Mouse (Mus musculus): ENCODE measurements at regions not wholly inside any gene's neighbourhood (a gene's known extent, or its start where the extent isn't known, plus 50 kb on each side); places are given as distances from the start of the nearest gene placed in this dataset.

- H3K4me3 ChIP-seq (replicated peaks): no peak overlapping the region
- H3K36me3 ChIP-seq (replicated peaks): no peaks in the 10 kb centered on the region
- H3K4me2 ChIP-seq: no peak overlapping the region
- no peak for ATAC-seq (ENCODE audit: low FRiP score)
- H3K27me3 ChIP-seq: no peaks in the 10 kb centered on the region
- H3K27ac ChIP-seq: no peak overlapping the region
- WGBS: 75% methylated on average over 6 of the region's 6 CpGs
- H3K9me3 ChIP-seq: no peaks in the 10 kb centered on the region
- peaks cover under 1% of the 10 kb centered on the region; the same call in 1 of the 2 replicates for H3K4me1 ChIP-seq
- no peak overlapping the region for H3K9ac ChIP-seq
Observed at GRCm38 (mm10) chr1:71880480-71880879, 227.5 kb upstream of the Fn1 start.

- H3K9me3 ChIP-seq: no peaks in the 10 kb centered on the region
- ATAC-seq (ENCODE audit: low FRiP score): no peak
- WGBS: 79% methylated on average over 9 of the region's 9 CpGs
- no peak overlapping the region for H3K4me3 ChIP-seq (replicated peaks)
- H3K4me2 ChIP-seq: no peak overlapping the region
- no peaks in the 10 kb centered on the region for H3K27me3 ChIP-seq
- H3K27ac ChIP-seq: no peak overlapping the region
- no peaks in the 10 kb centered on the region for H3K36me3 ChIP-seq (replicated peaks)
- H3K9ac ChIP-seq: no peak overlapping the region
- no peaks in the 10 kb centered on the region for H3K4me1 ChIP-seq
Observed at GRCm38 (mm10) chr1:71876712-71877401, 223.9 kb upstream of the Fn1 start.

GRCm38 (mm10) chr1:71874037-71874436, 221.0 kb upstream of the Fn1 start:
- no peaks in the 10 kb centered on the region for H3K36me3 ChIP-seq (replicated peaks)
- H3K27me3 ChIP-seq: no peaks in the 10 kb centered on the region
- no peak overlapping the region for H3K4me2 ChIP-seq
- no peaks in the 10 kb centered on the region for H3K9me3 ChIP-seq
- no peak for ATAC-seq (ENCODE audit: low FRiP score)
- no peak overlapping the region for H3K27ac ChIP-seq
- no peak overlapping the region for H3K9ac ChIP-seq
- H3K4me3 ChIP-seq (replicated peaks): no peak overlapping the region
- WGBS: 92% methylated on average over 2 of the region's 2 CpGs
- H3K4me1 ChIP-seq: no peaks in the 10 kb centered on the region

GRCm38 (mm10) chr1:71865670-71866069, 212.7 kb upstream of the Fn1 start:
- no peaks in the 10 kb centered on the region for H3K9me3 ChIP-seq
- no peaks in the 10 kb centered on the region for H3K36me3 ChIP-seq (replicated peaks)
- no peak overlapping the region for H3K4me3 ChIP-seq (replicated peaks)
- H3K4me1 ChIP-seq: no peaks in the 10 kb centered on the region
- 75% methylated on average over 4 of the region's 4 CpGs for WGBS
- no peak for ATAC-seq (ENCODE audit: low FRiP score)
- H3K9ac ChIP-seq: no peak overlapping the region
- no peak overlapping the region for H3K27ac ChIP-seq
- H3K4me2 ChIP-seq: no peak overlapping the region
- H3K27me3 ChIP-seq: no peaks in the 10 kb centered on the region

- no peak overlapping the region for H3K4me2 ChIP-seq
- no peak for ATAC-seq (ENCODE audit: low FRiP score)
- 75% methylated on average over 9 of the region's 9 CpGs for WGBS
- H3K9me3 ChIP-seq: no peaks in the 10 kb centered on the region
- no peaks in the 10 kb centered on the region for H3K4me1 ChIP-seq
- no peaks in the 10 kb centered on the region for H3K36me3 ChIP-seq (replicated peaks)
- H3K27me3 ChIP-seq: no peaks in the 10 kb centered on the region
- H3K9ac ChIP-seq: no peak overlapping the region
- H3K4me3 ChIP-seq (replicated peaks): no peak overlapping the region
- no peak overlapping the region for H3K27ac ChIP-seq
Observed at GRCm38 (mm10) chr1:71864749-71865148, 211.7 kb upstream of the Fn1 start.

- no peak overlapping the region for H3K4me2 ChIP-seq
- ATAC-seq (ENCODE audit: low FRiP score): no peak
- no peak overlapping the region for H3K27ac ChIP-seq
- H3K9ac ChIP-seq: no peak overlapping the region
- H3K4me1 ChIP-seq: no peaks in the 10 kb centered on the region
- WGBS: 97% methylated on average over 2 of the region's 2 CpGs
- no peak overlapping the region for H3K4me3 ChIP-seq (replicated peaks)
- no peaks in the 10 kb centered on the region for H3K9me3 ChIP-seq
- H3K27me3 ChIP-seq: no peaks in the 10 kb centered on the region
- H3K36me3 ChIP-seq (replicated peaks): no peaks in the 10 kb centered on the region
Observed at GRCm38 (mm10) chr1:71853212-71853611, 200.2 kb upstream of the Fn1 start.

GRCm38 (mm10) chr1:71851268-71851667, 198.3 kb upstream of the Fn1 start:
- Histone ChIP-seq H3K9me3 (no peaks in the 10 kb centered on the region), H3K4me1 (no peaks in the 10 kb centered on the region), H3K4me2 (no peak overlapping the region), H3K27ac (no peak overlapping the region), H3K9ac (no peak overlapping the region), H3K27me3 (no peaks in the 10 kb centered on the region), H3K4me3 (replicated peaks) (no peak overlapping the region), H3K36me3 (replicated peaks) (no peaks in the 10 kb centered on the region)
- 85% methylated on average over 8 of the region's 8 CpGs for WGBS
- no peak for ATAC-seq (ENCODE audit: low FRiP score)

GRCm38 (mm10) chr1:71848656-71849055, 195.7 kb upstream of the Fn1 start:
- Histone ChIP-seq H3K36me3 (replicated peaks) (no peaks in the 10 kb centered on the region), H3K27me3 (no peaks in the 10 kb centered on the region), H3K9ac (no peak overlapping the region), H3K9me3 (no peaks in the 10 kb centered on the region), H3K4me2 (no peak overlapping the region), H3K27ac (no peak overlapping the region), H3K4me1 (no peaks in the 10 kb centered on the region), H3K4me3 (replicated peaks) (no peak overlapping the region)
- ATAC-seq (ENCODE audit: low FRiP score): no peak
- WGBS: 92% methylated on average over 5 of the region's 5 CpGs

GRCm38 (mm10) chr1:71844938-71845685, 192.1 kb upstream of the Fn1 start:
- no peak for ATAC-seq (ENCODE audit: low FRiP score)
- Histone ChIP-seq H3K27me3 (no peaks in the 10 kb centered on the region), H3K4me2 (no peak overlapping the region), H3K9me3 (no peaks in the 10 kb centered on the region), H3K9ac (no peak overlapping the region), H3K36me3 (replicated peaks) (no peaks in the 10 kb centered on the region), H3K4me3 (replicated peaks) (no peak overlapping the region), H3K4me1 (no peaks in the 10 kb centered on the region), H3K27ac (no peak overlapping the region)
- 85% methylated on average over 16 of the region's 16 CpGs for WGBS

- 0 out of 2 replicates have a peak, but pooled peaks cover 9% of the 10 kb centered on the region for H3K4me1 ChIP-seq
- H3K9me3 ChIP-seq: no peaks in the 10 kb centered on the region
- ATAC-seq (ENCODE audit: low FRiP score): peak; percentile 84
- no peak overlapping the region for H3K4me3 ChIP-seq (replicated peaks)
- H3K4me2 ChIP-seq: peak overlapping the region; percentile 31; the same call in 1 of the 2 replicates
- H3K9ac ChIP-seq: no peak overlapping the region
- WGBS: 26% methylated on average over 12 of the region's 12 CpGs
- peak overlapping the region; percentile 43; the same call in 1 of the 2 replicates for H3K27ac ChIP-seq
- H3K27me3 ChIP-seq: no peaks in the 10 kb centered on the region
- H3K36me3 ChIP-seq (replicated peaks): no peaks in the 10 kb centered on the region
Observed at GRCm38 (mm10) chr1:71837764-71838163, 184.8 kb upstream of the Fn1 start.

- no peak for ATAC-seq (ENCODE audit: low FRiP score)
- H3K4me3 ChIP-seq (replicated peaks): no peak overlapping the region
- H3K27ac ChIP-seq: no peak overlapping the region
- WGBS: 91% methylated on average over 20 of the region's 20 CpGs
- no peaks in the 10 kb centered on the region for H3K27me3 ChIP-seq
- H3K36me3 ChIP-seq (replicated peaks): no peaks in the 10 kb centered on the region
- no peak overlapping the region for H3K4me2 ChIP-seq
- H3K9ac ChIP-seq: no peak overlapping the region
- no peaks in the 10 kb centered on the region for H3K9me3 ChIP-seq
- 0 out of 2 replicates have a peak, but pooled peaks cover 9% of the 10 kb centered on the region for H3K4me1 ChIP-seq
Observed at GRCm38 (mm10) chr1:71837039-71837648, 184.1 kb upstream of the Fn1 start.

GRCm38 (mm10) chr1:71830379-71830778, 177.4 kb upstream of the Fn1 start:
- no peak for ATAC-seq (ENCODE audit: low FRiP score)
- no peaks in the 10 kb centered on the region for H3K9me3 ChIP-seq
- no peak overlapping the region for H3K9ac ChIP-seq
- H3K4me3 ChIP-seq (replicated peaks): no peak overlapping the region
- no peaks in the 10 kb centered on the region for H3K27me3 ChIP-seq
- H3K36me3 ChIP-seq (replicated peaks): no peaks in the 10 kb centered on the region
- 89% methylated on average over 6 of the region's 6 CpGs for WGBS
- H3K4me1 ChIP-seq: no peaks in the 10 kb centered on the region
- H3K4me2 ChIP-seq: no peak overlapping the region
- no peak overlapping the region for H3K27ac ChIP-seq

All from forebrain, embryonic 12.5 days (tissue).